Mouse (Mus musculus) midbrain, embryonic 16.5 days (tissue): ENCODE results near the gene Endog. TPM values are rescaled to one million over a fixed set of nuclear protein-coding genes. Genes with fewer than 3 reads are reported as not detected.

Experiments
- ATAC-seq: fragments of 200-750 bp; cut with Nextera tagmentation; 2 replicates; pipeline ENCODE4 v1.8.0; 2017; ENCODE audit warnings: moderate TSS enrichment
- H3K27ac ChIP-seq: fragments of 300-500 bp; sonication (generic); 2 replicates; pipeline ENCODE4 v1.5.1; 2014; ENCODE audit warnings: mild to moderate bottlenecking, low read length, mixed read lengths
- H3K27me3 ChIP-seq: fragments of 300-500 bp; sonication (generic); 2 replicates; pipeline ENCODE4 v1.6.1; 2014; ENCODE audit warnings: low read depth, low read length, mixed read lengths; ENCODE audit not compliant: control insufficient read depth, insufficient read depth
- H3K36me3 ChIP-seq: fragments of 300-500 bp; sonication (generic); 2 replicates; pipeline ENCODE4 v1.6.1; 2014; ENCODE audit warnings: mild to moderate bottlenecking, low read length, moderate library complexity, mixed read lengths; ENCODE audit not compliant: control insufficient read depth, insufficient read depth
- H3K4me1 ChIP-seq: fragments of 300-500 bp; sonication (generic); 2 replicates; pipeline ENCODE4 v1.6.1; 2014; ENCODE audit warnings: mild to moderate bottlenecking, low read length, mixed read lengths; ENCODE audit not compliant: control insufficient read depth, insufficient read depth
- H3K4me2 ChIP-seq: fragments of 300-500 bp; sonication (generic); 2 replicates; pipeline ENCODE4 v1.6.1; 2014; ENCODE audit warnings: mild to moderate bottlenecking, low read length, mixed read lengths
- H3K4me3 ChIP-seq: fragments of 300-500 bp; sonication (generic); 2 replicates; pipeline ENCODE4 v1.5.1; 2014; ENCODE audit warnings: low read depth, mild to moderate bottlenecking, low read length, moderate library complexity, mixed read lengths
- H3K9ac ChIP-seq: fragments of 300-500 bp; sonication (generic); 2 replicates; pipeline ENCODE4 v1.6.1; 2014; ENCODE audit warnings: low read depth, low read length, mixed read lengths
- H3K9me3 ChIP-seq: fragments of 300-500 bp; sonication (generic); replicated peaks from 2 replicates; pipeline ENCODE4 v1.6.1; 2014; ENCODE audit warnings: mild to moderate bottlenecking, low read length, mixed read lengths; ENCODE audit not compliant: control insufficient read depth, poor library complexity, severe bottlenecking
- WGBS: fragments of 180-500 bp; shearing (Covaris S2); extraction: QIAGEN DNeasy Blood & Tissue Kit; methylation state at CpG from one replicate; pipeline ENCODE4 v1.1.7; 2014; 5-methylcytosine and 5-hydroxymethylcytosine counted together
- polyA plus RNA-seq: library from polyadenylated mRNA; unstranded; fragments of >200 nt; fragmentation: Nextera tagmentation; extraction: Ambion mirVana; gene quantifications from 2 replicates; pipeline ENCODE4 v1.2.1, GENCODE M21; 2015

Endog gene
- polyA plus RNA-seq, 1 experiment from 2014 or later = 27.0 TPM

DNA sequence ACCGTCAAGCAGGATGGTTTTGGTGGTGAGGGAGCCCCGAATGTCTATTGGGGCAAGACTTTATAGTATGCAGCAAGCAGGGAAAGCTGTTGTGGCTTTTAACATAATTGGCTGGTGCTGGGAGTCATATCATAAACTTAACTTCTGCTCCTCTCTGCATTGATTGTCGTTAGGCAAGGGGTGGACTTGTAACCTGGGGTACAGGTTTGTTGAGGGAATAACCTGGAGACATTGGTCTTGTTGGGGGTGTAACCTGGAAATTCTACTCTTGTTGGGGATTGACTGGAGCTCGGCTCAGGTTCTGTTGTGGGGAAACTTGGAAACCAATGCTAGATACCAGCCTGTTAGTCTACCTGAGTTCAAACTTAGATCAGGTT, 40.9 kb downstream of the Endog start:
- Histone ChIP-seq H3K9ac (no peak overlapping the region), H3K9me3 (no peaks in the 10 kb centered on the region), H3K27ac (no peak overlapping the region), H3K4me2 (no peak overlapping the region), H3K27me3 (no peaks in the 10 kb centered on the region), H3K4me1 (no peaks in the 10 kb centered on the region), H3K36me3 (no peaks in the 10 kb centered on the region), H3K4me3 (no peak overlapping the region)
- no peak for ATAC-seq
- WGBS = 79% methylated on average over 4 of the region's 4 CpGs

DNA sequence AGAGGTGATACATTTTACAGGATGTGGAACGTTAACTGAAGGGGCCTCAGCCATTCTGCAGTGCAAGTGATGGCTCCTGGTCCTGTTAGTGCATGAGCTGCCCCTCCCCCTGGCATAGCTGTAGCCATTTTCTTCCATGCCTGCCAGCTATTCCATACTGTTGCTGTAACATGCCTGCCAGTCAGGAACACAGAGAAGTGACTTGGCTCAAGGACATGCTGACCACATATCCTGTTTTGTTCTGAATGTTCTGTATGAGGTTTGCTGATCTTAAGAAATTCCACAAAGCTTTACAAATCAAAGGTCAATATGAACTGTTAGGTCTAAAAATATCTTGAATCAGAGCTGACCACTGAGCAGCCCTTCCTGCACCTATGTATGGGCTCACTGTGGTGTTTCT, 41.7 kb downstream of the Endog start:
- Histone ChIP-seq H3K4me3 (no peak overlapping the region), H3K4me2 (no peak overlapping the region), H3K27me3 (no peaks in the 10 kb centered on the region), H3K27ac (no peak overlapping the region), H3K36me3 (no peaks in the 10 kb centered on the region), H3K9ac (no peak overlapping the region), H3K4me1 (no peaks in the 10 kb centered on the region), H3K9me3 (no peaks in the 10 kb centered on the region)
- no peak for ATAC-seq
- 96% methylated on average over 1 of the region's 1 CpGs for WGBS

- 89% methylated on average over 3 of the region's 3 CpGs for WGBS
- H3K9me3 ChIP-seq = no peaks in the 10 kb centered on the region
- H3K4me2 ChIP-seq = no peak overlapping the region
- no peaks in the 10 kb centered on the region for H3K27me3 ChIP-seq
- no peaks in the 10 kb centered on the region for H3K4me1 ChIP-seq
- H3K9ac ChIP-seq = no peak overlapping the region
- H3K4me3 ChIP-seq = no peak overlapping the region
- no peak overlapping the region for H3K27ac ChIP-seq
- ATAC-seq = no peak
- H3K36me3 ChIP-seq = no peaks in the 10 kb centered on the region
Observed at GRCm38 (mm10) chr2:30214745-30215144, 43.5 kb downstream of the Endog start.

DNA sequence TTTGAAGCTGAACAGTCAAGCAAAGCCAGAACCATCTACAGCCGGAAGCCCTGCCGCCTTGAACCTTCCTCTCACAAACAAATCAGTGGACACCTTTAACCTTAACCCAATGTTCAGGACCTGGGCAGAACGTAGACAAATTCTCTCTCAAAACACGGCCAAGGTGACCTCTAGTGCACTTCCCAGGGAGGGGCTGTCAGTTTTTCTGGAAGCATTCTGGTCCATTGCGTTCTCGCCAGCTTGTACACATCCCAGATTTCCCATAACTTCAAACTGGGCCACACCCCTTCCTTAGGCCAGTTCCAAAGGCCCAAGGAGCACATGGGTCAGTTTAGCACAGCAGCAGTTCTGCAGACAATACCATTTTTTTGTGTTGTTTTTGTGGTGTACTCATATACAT, 44.2 kb downstream of the Endog start:
- no peak overlapping the region for H3K4me2 ChIP-seq
- no peaks in the 10 kb centered on the region for H3K9me3 ChIP-seq
- H3K4me3 ChIP-seq = no peak overlapping the region
- no peak overlapping the region for H3K9ac ChIP-seq
- H3K4me1 ChIP-seq = no peaks in the 10 kb centered on the region
- ATAC-seq = no peak
- no peaks in the 10 kb centered on the region for H3K36me3 ChIP-seq
- H3K27ac ChIP-seq = no peak overlapping the region
- no peaks in the 10 kb centered on the region for H3K27me3 ChIP-seq
- WGBS = 84% methylated on average over 6 of the region's 6 CpGs

GRCm38 (mm10) chr2:30216293-30216692, 45.0 kb downstream of the Endog start:
- no peak overlapping the region for H3K4me2 ChIP-seq
- ATAC-seq = no peak
- H3K36me3 ChIP-seq = no peaks in the 10 kb centered on the region
- no peaks in the 10 kb centered on the region for H3K4me1 ChIP-seq
- H3K27ac ChIP-seq = no peak overlapping the region
- 96% methylated on average over 5 of the region's 5 CpGs for WGBS
- no peak overlapping the region for H3K4me3 ChIP-seq
- H3K9ac ChIP-seq = no peak overlapping the region
- no peaks in the 10 kb centered on the region for H3K27me3 ChIP-seq
- H3K9me3 ChIP-seq = no peaks in the 10 kb centered on the region

Other genes with a start within 250 kb of the Endog start
- gene Gle1, start 236.1 kb upstream of the Endog start, polyA plus RNA-seq = 65.3 and 72.9 TPM in 2 replicates
- 240 and 243 TPM in 2 replicates for gene Sptan1, start 205.9 kb upstream of the Endog start, polyA plus RNA-seq
- gene Wdr34, start 122.6 kb upstream of the Endog start, polyA plus RNA-seq = 82.5 and 85.9 TPM in 2 replicates
- 314 and 357 TPM in 2 replicates for gene Set, start 114.1 kb upstream of the Endog start, polyA plus RNA-seq
- 1.5 and 2.1 TPM in 2 replicates for gene Pkn3, start 93.8 kb upstream of the Endog start, polyA plus RNA-seq
- 21.1 and 26.9 TPM in 2 replicates for gene Zdhhc12, start 77.8 kb upstream of the Endog start, polyA plus RNA-seq
- 13.1 and 13.5 TPM in 2 replicates for gene Zer1, start 46.9 kb upstream of the Endog start, polyA plus RNA-seq
- 11.8 and 14.3 TPM in 2 replicates for gene Tbc1d13, start 37.7 kb upstream of the Endog start, polyA plus RNA-seq
- 63.0 and 67.3 TPM in 2 replicates for gene Spout1, start 7.0 kb downstream of the Endog start, polyA plus RNA-seq
- 13.4 and 15.8 TPM in 2 replicates for gene Kyat1, start 34.4 kb downstream of the Endog start, polyA plus RNA-seq
- gene Lrrc8a, start 66.2 kb downstream of the Endog start, polyA plus RNA-seq = 55.4 and 57.8 TPM in 2 replicates
- 0.26 and 0.27 TPM in 2 replicates for gene Gm28035, start 69.1 kb downstream of the Endog start, polyA plus RNA-seq
- gene Phyhd1, start 94.7 kb downstream of the Endog start, polyA plus RNA-seq = 6.1 and 7.2 TPM in 2 replicates
- not detected in 2 replicates for gene Gm28038, start 109.5 kb downstream of the Endog start, polyA plus RNA-seq
- 38.0 and 40.9 TPM in 2 replicates for gene Dolk, start 114.8 kb downstream of the Endog start, polyA plus RNA-seq
- 18.9 and 19.6 TPM in 2 replicates for gene Nup188, start 114.9 kb downstream of the Endog start, polyA plus RNA-seq
- gene Sh3glb2, start 187.8 kb downstream of the Endog start, polyA plus RNA-seq = 206 and 218 TPM in 2 replicates
- 32.9 and 35.0 TPM in 2 replicates for gene Miga2, start 192.7 kb downstream of the Endog start, polyA plus RNA-seq
- 63.6 and 67.8 TPM in 2 replicates for gene Dolpp1, start 220.8 kb downstream of the Endog start, polyA plus RNA-seq
- 23.6 and 26.0 TPM in 2 replicates for gene Crat, start 244.3 kb downstream of the Endog start, polyA plus RNA-seq
- gene Ptpa, start 244.5 kb downstream of the Endog start, polyA plus RNA-seq = 146 and 156 TPM in 2 replicates